Mouse (Mus musculus): ENCODE measurements around the gene Dand5. TPM values are rescaled to one million over a fixed set of nuclear protein-coding genes. Genes with fewer than 3 reads are reported as not detected.
"Not testable (repeated sequence)": the region's sequence is repeated elsewhere in the genome, so short reads cannot be mapped to it uniquely, and the experiment has no call there.

Dand5 gene
- total RNA-seq, 2 experiments from 2014 or later: 9.6 to 10.3 TPM

DNA sequence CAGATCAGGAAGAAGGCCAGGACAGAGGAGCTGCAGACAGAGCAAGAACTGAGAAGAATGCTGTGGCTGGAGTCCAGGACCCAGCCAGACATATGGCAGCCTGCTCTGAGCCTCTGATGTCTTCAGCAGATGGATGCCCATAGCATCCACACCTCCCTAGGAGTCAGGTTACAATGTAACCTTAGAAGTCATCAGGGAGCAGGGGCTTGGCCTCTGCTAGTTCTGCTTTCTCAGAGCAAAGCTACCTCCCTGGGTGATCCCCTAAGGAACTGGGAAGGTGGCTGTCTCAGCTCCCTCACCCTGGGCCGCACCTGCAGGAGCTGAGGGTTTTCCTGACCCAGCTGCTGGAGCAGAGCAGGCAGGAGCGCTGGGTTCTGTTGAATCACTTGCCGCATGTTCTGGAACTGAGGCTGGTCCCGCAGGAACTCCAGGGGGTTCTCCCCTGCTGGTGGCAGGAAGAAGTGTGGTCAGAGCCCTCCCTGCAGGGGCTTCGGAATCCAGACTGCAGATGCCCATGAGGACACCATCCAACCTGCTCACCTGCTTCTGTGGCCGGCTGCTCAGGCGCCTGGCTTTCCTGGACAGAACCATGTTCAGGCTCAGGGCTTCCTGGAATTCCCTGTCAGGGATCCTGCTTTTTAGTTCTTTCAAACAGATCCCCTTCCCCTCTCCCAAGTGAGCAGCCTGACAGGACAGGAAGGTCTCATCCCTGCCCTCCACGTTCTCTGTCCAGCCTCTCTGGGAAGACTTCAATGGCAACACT is 14.7 kb upstream of the Dand5 start:
- intact Hi-C loops (cut with DNase I): no loop called here
- no peak for DNase-seq (ENCODE audit: low spot score)

DNA sequence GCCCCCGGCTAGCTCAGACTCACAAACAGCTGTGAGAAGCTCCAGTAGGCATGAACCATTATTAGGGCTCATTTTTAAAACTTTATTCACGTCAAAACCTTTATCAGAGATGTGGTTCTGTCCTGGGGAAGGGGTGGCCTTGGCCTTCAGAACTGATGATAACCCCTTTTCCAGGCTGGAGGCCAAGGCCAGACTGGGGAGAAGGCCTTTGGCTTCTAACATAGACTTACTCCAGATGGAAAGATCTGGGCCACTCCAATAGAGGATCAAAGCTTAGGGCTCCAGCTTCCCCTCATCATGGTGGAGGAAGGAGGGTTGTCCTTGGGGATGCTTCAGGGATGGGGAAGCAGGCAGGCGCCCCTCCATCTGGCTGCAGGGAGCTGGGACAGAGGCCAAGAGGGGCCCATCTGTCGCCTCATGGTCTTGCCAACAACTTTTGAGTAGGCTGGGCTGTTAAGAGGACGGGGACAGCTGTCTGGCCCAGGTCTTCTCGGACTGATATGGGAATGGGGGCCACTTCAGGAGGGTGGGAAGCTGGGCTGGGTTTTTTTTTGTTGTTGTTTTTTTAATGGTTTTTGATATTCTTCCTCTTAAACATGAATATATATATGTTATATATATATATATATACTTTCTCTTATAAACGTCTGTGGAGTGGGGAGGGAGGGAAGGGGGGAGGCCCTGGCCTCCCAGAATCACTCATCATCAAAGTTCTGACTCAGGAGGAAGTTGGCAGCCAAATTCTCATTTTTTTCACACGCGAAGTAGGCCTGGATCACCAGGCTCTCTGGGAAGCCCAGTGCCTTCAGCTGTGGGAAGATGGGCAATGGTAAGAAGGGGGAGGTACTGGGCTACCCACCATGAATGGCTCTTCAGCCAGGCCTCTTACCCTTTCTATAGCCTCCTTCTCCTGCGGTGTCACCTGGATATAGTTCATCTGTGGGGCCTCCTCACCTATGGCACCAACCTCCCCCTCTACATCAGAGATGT is 12.5 kb upstream of the Dand5 start:
- intact Hi-C loops (cut with DNase I): no loop called here

DNA sequence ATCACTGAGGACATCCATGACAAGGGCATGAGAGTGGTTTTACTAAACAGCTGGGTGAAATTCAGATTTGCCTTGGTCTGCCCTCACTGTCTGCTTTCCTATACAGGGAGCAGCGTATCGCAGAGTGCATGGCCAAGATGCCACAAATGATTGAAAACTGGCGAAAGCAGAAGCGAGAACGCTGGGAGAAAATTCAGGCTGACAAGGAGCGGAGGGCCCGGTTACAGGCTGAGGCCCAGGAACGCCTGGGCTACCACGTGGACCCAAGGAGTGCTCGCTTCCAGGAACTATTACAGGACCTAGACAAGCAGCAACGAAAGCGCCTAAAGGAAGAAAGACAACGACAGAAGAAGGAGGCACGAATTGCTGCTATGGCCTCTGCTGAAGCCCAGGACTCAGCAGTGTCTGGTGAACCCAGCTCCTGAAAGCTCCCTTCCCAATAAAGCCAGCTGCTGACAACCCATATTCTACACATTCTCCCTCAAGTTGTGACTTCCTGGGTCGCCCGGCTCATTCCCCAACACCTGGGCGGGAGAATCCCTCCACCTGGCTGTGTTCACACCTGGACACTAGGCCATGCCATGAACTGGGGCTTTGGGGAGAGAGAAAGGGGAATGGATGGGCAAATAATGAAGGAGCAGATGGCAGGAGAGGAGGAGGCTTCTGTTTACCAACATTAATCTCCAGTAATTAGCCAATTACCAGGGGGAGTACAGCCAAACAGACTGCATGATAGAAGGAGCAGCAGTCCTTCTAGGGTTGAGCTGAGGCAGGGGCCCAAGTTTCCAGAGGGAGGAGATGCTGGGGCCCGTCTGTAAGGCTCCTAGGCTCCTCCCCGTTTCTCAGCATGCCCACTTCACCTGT is 11.6 kb upstream of the Dand5 start:
- intact Hi-C loops (cut with DNase I): no loop called here
- no peak for DNase-seq (ENCODE audit: low spot score)

More for the DNA sequence above, 12.5 kb upstream of the Dand5 start:
- DNase-seq (ENCODE audit: low spot score): no peak

DNA sequence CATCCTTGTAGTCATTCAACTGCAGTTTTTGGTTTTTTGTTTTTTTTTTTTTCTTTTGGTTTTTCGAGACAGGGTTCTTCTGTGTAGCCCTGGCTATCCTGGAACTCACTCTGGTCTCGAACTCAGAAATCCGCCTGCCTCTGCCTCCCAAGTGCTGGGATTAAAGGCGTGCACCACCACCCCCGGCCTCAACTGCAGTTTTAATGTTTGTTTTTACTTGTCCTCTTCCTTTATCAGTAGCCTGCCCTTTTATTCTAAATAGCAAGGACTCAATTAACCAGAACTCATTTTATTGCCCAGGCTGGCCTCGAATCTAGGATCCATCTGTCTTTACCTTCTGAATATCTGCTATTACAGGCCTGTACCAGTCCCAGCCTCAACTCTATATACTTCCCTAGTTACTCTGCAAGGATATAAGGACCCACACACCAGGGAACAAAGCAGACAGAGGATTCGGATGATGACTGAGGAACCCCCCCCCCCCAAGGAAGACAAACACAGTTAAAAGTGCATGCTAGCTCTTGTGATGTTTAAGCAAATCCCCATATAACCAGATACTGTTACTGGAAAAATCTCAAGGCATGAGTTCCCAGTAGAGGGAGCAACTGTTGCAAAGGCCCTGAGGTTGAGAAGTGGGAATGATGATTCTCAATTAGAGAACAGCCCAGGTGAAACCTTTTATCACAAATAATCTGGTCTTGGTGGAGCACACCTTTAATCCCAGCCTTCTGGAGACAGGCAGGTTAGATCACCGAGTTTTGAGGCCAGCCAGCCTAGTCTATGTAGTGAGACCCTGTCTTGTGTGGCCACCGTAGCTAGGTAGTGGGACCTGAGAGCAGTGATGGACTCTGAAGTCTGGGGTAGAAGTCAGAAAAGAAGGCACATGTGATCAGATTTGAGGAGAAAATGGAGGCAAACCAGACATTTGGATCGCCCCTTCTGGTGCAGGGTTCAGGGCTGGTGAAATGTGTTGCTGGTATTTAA is 10.4 kb upstream of the Dand5 start:
- no peak for DNase-seq (ENCODE audit: low spot score)
- intact Hi-C loops (cut with DNase I): no loop called here

DNA sequence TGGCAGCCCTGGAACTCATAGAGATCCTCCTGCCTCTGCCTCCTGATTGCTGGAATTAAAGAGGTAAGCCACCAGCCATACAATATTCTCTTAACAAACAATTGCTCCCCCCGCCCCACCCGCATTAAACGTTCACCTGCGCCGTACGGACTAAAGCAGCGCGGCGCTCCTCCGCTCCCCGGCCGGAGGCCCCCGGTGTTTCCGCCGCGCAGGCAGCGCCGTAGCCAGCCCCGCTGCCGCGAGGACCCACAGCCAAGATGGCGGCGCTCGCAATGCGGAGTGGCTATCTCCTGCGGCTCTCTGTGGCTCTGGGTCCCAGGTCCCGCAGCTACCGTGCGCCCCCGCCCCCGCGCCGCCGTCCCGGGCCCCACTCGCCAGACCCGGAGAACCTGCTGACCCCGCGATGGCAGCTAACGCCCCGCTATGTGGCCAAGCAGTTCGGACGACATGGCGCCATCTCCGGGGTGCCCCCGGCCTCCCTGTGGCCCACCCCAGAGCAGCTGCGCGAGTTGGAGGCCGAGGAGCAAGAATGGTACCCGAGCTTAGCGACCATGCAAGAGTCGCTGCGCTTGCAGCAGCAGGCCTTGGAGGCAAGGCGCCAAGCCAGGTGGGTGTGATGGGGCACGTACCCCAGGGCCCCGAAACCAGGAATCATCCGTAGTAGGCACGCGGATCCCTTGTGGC is 9.6 kb upstream of the Dand5 start:
- intact Hi-C loops (cut with DNase I): no loop called here
- peak; percentile 56 for DNase-seq (ENCODE audit: low spot score)

DNA sequence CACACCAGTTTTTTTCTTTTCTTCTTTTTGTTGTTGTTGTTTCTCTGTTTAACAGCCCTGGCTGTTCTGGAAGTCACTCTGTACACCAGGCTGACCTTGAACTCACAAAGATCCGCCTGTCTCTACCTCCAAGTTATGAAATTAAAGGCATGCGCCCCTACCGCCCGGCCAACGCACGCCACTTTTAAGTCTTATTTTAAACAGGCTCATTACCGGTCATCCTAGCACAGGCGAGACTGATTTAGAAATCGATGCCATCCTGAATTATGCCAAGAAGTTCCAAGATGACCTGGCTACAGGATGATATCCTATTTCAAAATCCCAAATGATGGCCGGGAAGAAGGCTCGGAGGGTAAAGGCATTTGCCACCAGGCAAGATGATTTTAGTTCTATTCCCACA is 8.9 kb upstream of the Dand5 start, which contains the start of gene Gadd45gip1:
Gadd45gip1 (plus strand) TSS at position 33 of the 400 bp plus-strand sequence.
- intact Hi-C loops (cut with DNase I): no loop called here
- DNase-seq (ENCODE audit: low spot score): no peak

DNA sequence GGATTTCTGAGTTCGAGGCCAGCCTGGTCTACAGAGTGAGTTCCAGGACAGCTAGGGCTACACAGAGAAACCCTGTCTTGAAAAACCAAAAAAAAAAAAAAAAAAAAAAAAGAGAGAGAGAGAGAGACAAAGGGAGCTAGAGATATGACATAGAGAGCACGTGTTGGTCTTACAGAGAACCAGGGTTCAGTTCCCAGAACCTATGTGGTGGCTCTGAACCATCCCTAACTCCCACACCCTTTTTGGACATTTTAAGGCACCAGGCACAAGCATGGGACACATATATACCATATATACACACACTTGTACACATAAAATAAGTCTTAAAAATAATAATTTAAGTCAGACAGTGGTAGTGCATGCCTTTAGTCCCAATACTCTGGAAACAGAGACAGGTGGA is 3.9 kb upstream of the Dand5 start:
- DNase-seq (ENCODE audit: low spot score); intact Hi-C loops (cut with DNase I): not testable (repeated sequence)

DNA sequence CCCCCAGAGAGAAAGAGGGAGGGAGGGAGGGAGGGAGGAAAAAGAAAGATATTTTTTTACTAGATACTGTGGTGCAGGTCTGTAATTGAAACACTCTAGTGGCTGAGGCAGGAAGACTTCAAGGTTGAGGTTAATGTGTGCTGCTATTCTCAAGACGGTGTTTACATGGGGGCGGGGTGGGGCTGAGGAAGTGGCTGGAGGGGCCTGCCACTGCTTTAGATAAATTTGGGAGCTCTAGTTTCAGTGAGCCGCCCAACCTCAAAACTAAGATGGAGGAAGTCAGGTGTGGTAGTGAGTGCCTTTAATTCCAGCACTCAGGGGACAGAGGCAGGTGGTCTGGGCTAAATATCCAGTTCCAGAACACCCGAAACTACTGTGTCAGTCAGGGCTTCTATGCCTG is 3.0 kb upstream of the Dand5 start:
- DNase-seq (ENCODE audit: low spot score): no peak
- intact Hi-C loops (cut with DNase I): no loop called here

DNA sequence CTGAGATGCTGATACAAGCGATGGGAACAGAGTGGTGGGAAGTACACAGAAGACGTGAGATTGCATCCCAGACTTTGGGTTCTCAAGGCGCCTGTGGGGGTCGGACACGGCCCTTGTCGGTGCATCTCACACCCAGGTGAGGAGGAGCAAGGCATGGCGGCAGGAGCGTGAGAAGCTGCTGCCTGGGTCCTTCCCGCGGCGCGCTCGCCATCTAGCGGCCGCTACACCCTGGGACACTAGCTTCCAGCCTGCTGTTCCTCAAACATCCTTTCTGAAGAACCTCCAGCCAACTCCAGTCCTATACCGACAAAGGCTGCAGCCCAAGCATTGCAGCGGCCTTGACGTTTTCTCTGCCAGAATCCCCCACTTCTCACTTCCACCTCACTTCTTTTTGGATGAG is 1.0 kb upstream of the Dand5 start:
- intact Hi-C loops (cut with DNase I): no loop called here
- DNase-seq (ENCODE audit: low spot score): no peak

DNA sequence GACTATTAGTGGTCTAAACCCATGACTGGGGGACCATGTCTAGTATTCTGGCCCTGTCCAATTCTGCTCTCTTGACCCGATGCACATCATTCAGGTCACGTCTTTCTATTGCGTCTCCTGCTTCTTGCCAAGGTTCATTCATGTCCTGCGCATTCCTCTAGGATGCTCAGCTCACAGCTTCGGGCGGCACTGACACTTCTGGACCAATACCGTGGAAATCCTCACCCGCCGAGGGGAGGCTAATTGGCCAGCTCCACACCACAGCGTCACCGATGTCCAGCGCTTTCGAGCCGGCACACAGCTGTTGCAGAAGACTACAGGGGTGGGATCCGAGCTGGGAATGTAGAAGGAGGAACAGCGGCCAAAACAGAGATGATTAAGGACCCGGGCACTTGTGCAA is 6.5 kb downstream of the Dand5 start:
- intact Hi-C loops (cut with DNase I): no loop called here
- no peak for DNase-seq (ENCODE audit: low spot score)

DNA sequence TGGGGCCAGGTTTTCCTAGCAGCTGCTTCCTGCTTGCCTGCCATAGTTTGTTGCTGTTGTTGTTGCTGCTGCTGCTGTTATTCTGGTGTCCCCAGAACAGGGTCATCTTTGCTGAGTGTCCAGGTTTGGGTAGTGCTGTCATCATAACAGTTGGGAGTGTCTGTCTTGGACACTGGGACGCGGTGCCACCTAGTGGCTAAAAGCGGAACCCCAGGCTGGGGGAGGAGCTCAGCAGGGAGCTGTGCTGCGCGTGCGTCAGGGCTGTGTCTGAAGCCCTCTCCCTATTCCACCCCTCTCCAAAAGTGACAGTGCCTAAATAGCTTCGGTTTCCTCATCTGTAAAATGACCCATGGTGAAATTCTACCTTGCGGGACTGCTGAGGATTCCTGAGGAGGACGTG is 7.1 kb downstream of the Dand5 start:
- intact Hi-C loops (cut with DNase I): no loop called here
- DNase-seq (ENCODE audit: low spot score): peak; percentile 87

DNA sequence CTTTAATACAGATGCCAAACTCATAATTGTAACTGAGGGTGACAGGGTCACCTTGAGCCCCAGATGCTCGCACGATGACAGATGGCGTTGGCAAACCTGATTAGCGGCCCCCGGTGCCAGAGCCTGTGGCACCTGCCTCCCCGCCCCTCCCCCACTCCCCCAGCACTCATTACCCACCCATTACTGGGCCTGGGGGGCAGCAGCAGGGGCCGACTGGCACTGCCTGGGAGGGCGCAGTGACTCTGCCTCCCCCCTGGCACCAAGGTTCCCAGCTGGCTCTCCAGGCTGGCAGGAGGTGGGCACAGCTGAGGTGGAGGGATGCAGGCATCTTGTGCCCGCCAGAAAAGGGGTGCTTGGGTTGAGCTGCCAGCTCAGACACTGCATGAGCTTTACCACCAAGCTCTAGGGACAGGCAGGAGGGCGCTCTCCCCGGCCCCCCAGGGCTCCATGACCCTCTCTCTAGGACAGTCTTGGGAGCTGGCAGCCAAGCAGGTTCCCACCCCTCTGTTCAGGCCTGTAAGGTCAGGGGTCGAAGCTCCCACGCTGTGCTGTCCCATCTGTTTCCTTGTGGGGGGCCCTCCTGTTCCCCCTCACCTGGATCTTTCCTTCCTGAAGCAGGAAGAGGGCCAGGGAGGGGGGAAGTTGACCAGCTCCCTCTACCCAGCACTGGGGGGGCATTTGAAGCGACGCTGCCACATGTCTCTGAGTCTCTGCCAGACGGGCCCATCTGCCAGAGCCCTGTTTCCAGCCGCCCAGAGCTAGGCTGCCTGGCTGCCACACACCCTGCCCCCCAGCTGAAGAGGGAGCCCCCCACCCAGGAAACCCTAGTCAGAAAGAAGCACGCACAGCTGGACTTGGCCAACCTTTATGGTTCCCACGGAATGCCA is 7.8 kb downstream of the Dand5 start:
- DNase-seq (ENCODE audit: low spot score): no peak

DNA sequence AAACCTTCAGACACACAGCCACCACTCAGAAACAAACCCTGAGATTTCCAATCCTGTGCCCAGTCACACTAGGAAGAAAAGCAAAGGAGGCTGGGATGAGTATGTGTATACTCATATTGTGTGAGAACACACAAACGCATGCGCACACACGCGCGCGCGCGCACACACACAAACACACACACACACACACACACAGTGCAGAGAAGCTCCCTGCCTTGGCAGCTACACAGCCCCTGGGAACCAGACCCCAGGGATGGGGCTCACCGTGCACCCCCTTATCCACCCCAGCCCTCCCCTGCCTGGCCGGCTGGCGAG is 8.4 kb downstream of the Dand5 start:
- no peak for DNase-seq (ENCODE audit: low spot score)

More for the DNA sequence above, 7.8 kb downstream of the Dand5 start:
- intact Hi-C loops (cut with DNase I): no loop called here

DNA sequence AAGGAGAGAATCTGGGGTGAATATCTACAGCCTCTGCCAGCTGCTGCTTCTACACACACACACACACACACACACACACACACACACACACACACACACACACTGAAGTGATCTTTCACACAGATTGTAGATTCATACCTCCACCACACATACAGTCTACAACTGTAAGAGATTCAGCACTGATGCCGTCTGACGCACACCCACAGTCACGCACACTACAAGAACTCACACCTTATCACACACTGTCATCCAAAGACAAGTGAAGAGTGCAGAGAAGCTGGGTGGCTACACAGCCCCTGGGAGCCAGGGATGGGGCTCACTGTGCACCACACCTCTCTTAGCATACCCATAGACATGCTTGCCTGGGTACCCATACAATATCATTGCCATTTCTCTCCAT is 8.8 kb downstream of the Dand5 start:
- intact Hi-C loops (cut with DNase I): loop anchor here (1.0 to 2.0 kb wide), 3 partner anchors 105 to 221 kb away; no protein-coding TSS in a partner anchor
- DNase-seq (ENCODE audit: low spot score): no peak

More for the DNA sequence above, 8.4 kb downstream of the Dand5 start:
- intact Hi-C loops (cut with DNase I): no loop called here

DNA sequence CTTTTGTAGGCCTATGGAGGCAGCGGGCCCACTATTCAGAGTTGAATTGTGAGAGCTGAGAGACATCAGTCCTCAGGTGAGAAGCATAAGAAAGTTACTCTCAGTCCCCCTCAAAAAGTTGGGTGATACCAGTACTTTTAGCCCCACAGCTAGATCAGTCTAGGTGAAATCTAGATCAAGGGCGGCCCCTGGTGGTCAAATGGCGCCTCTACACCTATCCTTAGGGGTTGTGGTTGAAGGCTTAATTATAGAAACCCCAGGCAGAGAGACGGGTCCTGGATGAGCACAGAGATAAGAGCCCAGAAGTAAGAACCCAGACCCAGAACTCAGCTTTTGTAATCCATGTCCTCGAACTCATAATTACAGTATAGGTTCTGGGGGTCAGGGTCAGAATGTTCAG is 9.6 kb downstream of the Dand5 start:
- intact Hi-C loops (cut with DNase I): loop anchor here (1.0 to 2.0 kb wide), 3 partner anchors 104 to 220 kb away; no protein-coding TSS in a partner anchor

DNA sequence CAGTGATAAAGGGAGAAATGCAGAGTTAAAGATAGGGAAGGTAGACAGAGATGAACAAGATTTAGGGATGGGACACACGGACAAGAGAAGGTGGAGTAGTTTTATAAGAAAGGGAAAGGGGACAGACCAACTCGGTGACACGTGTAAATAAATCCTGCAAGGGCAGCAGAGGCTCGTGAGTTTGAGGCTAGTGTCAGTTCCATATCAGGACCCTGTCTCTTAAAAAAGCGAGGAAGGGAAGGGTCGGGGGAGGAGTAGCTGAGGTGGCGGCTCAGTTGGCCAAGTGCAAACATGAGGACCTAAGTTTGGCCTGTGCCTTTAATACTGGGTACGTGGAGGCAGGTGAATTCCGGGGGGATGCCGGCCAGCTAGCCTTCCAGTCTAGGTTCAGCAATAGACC is 11.3 kb downstream of the Dand5 start:
- intact Hi-C loops (cut with DNase I): no loop called here
- DNase-seq (ENCODE audit: low spot score): no peak

More for the DNA sequence above, 9.6 kb downstream of the Dand5 start:
- DNase-seq (ENCODE audit: low spot score): peak; percentile 54

DNA sequence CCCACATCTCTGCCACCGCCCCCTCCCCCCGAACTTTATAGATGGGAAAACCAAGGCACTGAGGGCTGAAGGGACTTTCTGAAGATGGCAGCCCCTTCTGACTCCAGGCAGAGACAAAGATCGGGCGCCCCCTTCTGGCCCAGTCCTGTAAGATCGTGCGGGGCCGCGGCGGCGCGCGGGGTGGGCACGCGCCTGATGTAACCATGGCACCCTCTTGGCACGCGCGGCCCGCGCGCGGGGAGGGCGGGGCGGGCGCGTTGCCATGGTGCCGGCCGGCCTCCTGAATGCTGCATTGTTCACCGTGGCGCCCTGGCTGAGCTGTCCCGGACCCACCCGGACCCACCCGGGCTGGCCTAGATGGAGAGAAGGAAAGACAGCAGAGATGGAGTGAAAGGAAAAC is 11.7 kb downstream of the Dand5 start:
- DNase-seq (ENCODE audit: low spot score): peak; percentile 81
- intact Hi-C loops (cut with DNase I): loop anchor here (1.0 kb wide), 2 partner anchors 52 to 74 kb away; no protein-coding TSS in a partner anchor
